Mouse (Mus musculus): ENCODE results near the gene Acvr1b.
A peak's percentile ranks its signal among the peaks of the same experiment; 100 is the strongest.

Gene Acvr1b

DNA sequence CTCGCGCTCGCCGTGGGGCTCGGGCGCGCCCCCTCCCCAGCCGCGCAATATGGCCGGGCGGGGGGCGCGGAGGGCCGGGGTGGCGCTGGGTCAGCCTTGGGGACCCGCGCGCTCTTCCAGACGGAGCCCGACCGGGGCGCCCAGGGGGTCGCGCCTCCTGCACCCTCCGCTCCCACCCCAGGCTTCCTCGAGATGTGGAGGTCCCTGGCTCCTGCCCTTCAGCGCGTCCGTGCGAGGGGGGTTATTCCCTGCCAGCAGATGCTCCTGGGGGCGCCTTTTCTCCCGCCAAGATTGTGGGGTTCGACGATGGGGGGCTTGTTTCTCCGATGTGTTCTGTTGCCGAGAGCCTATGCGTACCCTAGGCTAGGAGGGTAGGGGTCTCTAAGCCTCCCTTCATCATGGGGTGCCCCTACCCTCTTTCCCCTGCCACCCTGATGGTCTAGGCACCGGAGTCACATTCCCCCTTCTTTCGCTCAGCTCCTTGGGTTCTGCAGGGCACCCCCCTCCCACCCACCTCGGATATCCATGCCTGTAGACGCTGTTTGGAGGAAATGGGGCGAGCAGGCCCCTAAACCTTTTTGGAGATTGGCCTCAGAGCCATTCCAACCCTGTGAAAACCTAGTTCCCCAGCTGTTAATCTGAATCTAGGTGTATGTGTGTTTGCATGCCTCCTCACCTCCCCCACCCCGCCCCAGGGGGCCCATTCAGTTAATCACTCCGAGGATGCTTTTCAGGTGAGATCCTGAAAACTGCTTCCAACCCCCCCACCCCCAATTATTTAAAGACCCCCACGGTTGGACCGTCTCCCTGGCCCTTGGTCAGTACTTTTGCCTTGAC, 645 bp downstream of the Acvr1b start:
- no peak for DNase-seq (ENCODE audit: extremely low read depth, low read depth, low spot score)

- no peak for DNase-seq (ENCODE audit: extremely low read depth, low read depth, low spot score)
Measured at GRCm38 (mm10) chr15:101175131-101175460, 1.2 kb downstream of the Acvr1b start.

- no peak for DNase-seq (ENCODE audit: extremely low read depth, low read depth, low spot score)
Measured at GRCm38 (mm10) chr15:101175613-101176283, 1.9 kb downstream of the Acvr1b start.

DNA sequence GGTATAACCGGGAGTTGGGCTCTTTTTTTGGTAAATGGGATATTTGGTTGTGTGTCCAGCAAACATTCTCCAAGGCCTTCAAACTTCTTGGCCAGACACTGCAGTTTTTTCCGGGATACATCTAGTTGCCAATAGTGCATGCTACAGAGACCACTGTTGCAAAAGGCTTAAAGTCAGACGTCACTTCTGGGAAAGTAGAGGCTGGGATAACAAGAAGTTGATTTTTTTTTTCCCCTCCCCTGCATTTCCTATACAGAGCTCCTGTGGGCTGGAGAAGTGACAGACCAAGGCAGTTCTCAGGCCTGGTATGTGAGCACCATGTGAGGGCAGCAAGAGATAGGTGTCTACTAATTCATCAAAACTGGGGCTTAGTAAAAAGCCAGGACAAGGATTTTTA, 2.4 kb downstream of the Acvr1b start:
- no peak for DNase-seq (ENCODE audit: extremely low read depth, low read depth, low spot score)

DNA sequence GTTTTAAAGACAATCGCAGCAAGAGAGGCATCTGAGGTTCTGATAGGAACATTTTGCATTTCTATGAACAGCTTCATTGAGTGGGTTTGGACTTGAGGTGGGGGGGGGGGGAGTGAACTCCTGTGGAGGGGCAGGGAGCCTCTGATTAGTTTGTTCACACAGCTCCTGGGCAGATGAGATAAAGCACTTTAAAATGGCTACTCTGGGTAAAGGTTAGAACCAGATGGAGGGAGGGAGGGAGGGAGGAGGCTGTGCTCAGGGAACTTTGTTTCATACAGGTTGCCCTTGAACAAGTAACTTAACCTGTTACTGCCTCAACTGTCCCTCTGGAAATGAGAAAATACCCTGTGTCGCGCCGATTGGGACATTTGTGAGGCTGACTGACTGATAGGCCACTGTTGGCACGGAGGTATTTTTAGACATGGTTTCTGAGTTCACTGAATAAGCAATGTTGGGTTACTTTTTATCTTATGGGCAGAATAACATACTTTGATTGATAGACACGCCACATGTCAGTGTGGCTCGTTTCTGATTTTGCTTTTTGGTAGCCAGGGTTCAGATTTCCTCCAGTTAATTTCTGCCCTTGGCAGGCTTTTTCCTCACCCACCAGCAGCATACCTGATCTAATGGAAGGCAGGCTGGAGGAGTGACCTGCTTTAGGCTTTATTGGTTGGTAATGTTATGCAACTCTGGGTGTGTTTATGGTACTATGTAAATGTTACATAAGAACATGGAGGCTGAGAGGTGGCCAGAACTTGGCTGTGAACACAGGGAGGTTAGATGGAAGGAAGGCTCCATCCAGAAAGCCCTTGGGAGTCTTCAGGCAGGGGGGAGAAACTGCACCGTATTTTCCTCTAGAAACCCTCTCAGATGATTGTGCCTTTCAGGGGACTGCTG, 3.2 kb downstream of the Acvr1b start:
- DNase-seq (ENCODE audit: extremely low read depth, low read depth, low spot score), result no peak

- no peak for DNase-seq (ENCODE audit: extremely low read depth, low read depth, low spot score)
Measured at GRCm38 (mm10) chr15:101180363-101181105, 6.7 kb downstream of the Acvr1b start.

GRCm38 (mm10) chr15:101181106-101181466, 7.2 kb downstream of the Acvr1b start:
- no peak for DNase-seq (ENCODE audit: extremely low read depth, low read depth, low spot score)

DNA sequence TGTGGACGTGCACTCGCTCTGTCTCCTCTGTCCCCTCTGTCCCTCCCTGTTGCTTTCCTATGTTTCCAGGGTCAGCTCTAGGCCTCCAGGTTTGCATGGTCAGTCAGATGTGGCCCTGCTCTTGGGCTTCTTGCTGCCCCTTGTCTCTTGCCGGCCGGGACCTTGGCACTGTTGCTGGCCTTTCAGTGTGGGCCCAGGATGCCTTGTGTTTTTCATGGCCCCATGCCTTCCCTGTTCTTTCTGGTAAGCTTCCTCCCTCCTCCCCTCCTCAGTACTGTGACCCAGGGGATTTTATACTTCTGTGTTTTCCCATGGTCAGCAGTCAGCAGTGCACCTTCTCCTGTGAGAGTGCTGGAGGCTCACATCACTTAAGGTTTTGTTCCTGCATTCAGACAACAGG, 7.6 kb downstream of the Acvr1b start:
- DNase-seq (ENCODE audit: extremely low read depth, low read depth, low spot score), result no peak

DNA sequence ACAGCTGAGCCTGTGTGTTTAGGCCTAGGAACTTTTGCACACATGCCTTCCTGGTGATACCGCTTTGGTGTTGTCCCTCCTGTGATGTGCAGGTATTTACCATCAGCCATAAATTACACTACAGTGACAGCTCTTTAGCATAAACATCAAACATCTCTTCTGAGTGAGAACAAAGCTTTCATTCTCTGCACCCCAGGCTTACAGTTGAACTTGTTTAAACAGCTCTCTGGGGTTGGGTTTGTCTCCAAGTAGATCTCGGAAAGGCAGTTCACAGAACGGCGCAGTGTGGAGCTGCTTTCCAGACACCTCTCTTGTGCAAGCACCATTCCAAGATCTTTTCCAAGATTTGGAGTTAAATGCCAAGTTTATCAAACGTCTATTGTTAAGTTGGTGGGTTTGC, 8.8 kb downstream of the Acvr1b start:
- DNase-seq (ENCODE audit: extremely low read depth, low read depth, low spot score), result peak; percentile 93

DNA sequence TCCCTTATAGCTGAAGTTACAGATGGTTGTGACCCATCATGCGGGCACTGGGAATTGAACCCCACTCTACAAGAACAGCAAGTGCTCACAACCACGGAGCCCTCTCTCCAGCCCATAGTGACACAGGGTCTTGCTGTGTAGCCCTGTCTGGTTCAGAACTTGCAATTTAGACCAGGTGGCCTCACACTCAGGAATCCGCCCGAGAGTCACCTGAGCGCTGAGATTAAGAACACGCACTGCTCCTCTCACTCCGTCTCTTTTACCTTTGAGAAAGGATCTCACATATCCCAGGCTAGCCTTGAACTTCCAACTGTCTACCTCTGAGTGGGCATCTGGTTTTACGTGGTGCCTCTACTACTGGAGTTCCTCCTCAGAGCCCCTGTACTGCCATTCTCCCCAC, 10.4 kb downstream of the Acvr1b start:
- no peak for DNase-seq (ENCODE audit: extremely low read depth, low read depth, low spot score)

DNA sequence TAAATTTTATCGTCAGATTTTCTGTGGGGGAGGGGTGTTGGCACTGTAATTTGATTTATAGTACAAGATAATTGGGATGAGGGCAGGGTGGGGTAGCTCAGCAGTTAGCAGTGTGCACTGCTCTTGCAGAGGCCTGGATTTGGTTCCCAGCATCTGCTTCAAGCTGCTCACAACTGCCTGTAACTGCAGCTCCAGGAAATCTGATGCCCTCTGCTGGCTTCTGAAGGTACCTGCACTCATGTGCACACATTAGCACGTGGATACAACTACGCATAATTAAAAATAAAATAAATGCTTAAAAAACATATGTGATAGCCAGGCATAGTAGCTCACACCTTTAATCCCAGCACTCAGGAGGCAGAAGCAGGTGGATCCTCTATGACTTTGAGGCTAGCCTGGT, 11.7 kb downstream of the Acvr1b start:
- DNase-seq (ENCODE audit: extremely low read depth, low read depth, low spot score), result no peak

DNA sequence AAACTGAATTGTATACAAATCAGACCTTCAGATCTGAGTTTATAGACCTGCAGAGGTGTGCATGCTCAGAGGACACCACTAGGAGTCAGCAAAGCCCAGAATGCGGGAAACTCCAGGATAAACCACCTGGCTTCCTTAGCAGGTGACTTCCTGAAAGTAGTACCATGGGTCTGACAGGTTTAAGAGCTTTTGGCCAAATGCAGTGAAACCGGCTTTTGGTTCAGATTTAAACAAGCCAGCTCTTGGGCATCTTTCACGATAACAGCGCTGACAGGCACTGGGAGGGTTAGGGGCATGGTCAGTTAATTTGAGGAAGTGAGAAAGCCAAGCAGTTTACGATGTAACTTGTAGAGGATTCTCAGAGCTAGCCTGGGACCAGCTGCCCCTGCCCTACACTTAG, 14.0 kb downstream of the Acvr1b start:
- DNase-seq (ENCODE audit: extremely low read depth, low read depth, low spot score), result no peak

DNA sequence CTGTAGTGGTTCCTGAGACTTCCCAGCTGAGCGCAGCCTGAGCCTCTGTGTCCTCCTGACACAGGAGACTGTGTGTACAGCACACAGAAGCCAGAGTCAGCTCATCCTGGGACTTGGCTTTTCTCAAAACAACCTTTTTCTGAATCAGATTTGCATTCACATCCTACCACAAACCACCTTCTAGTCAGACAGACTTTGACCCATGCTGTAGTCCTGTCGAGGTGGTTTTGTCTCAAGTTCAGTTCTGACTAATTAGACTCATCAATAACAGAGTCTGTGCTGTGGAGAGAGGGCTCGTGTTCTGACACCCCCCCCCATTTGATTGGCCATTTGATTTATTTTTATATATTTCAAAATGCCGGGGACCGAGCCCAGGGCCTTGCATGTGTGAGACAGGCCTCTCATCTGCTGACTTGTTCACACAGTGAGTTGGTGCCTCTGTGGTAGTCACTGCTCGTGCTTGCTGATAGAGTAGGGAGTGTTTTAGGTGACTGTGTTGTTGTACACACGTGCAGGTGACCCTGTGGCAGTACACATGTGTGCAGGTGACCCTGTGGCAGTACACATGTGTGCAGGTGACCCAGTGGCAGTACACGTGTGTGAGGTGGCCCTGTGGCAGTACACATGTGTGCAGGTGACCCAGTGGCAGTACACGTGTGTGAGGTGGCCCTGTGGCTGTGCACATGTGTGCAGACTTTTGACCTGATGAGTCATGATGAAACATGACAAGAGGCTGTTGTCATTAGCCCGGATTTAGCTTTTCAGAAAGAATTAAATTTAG, 16.3 kb downstream of the Acvr1b start:
- DNase-seq (ENCODE audit: extremely low read depth, low read depth, low spot score), result no peak

- DNase-seq (ENCODE audit: extremely low read depth, low read depth, low spot score), result no peak
Measured at GRCm38 (mm10) chr15:101190762-101191150, 16.9 kb downstream of the Acvr1b start.

DNA sequence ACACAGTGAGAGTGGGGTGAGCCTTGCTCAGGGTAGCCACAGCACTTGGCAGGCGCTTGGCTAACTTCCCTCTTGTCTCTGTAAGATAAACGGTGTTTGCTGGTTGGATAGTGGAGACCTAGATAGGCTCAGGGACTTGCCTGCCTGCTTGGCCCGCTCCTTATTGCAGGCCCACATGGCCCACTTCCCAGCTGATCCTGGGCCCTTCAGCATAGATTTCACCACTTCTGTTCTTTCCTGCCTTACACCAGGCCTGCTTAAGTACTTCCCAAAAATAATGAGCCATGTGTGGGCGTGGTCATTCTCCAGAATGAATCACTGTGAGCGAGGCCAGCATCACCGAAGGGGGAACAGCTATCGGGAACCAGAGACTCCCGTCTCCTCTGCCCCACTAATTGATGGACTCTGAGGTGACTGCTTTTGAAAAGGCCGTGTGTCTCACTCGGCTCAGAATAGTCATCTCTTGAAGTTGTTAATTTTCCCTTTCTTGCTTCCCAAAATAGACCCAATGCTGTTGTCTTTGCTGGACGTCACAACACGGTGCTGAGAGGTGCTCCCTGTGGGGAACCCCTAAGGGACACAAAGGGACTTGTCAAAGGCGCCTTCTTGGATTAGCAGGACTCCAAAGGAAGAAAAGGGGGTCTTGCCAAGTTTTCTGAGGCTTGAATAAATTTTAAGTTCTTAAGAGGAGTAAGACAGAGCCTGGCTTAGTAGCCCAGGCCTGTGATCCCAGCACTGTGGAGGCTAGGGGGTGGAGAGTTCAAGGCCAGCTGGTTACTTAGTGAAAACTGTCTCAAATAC, 17.8 kb downstream of the Acvr1b start:
- DNase-seq (ENCODE audit: extremely low read depth, low read depth, low spot score), result peak; percentile 94

- no peak for DNase-seq (ENCODE audit: extremely low read depth, low read depth, low spot score)
Measured at GRCm38 (mm10) chr15:101192260-101192640, 18.4 kb downstream of the Acvr1b start.

DNA sequence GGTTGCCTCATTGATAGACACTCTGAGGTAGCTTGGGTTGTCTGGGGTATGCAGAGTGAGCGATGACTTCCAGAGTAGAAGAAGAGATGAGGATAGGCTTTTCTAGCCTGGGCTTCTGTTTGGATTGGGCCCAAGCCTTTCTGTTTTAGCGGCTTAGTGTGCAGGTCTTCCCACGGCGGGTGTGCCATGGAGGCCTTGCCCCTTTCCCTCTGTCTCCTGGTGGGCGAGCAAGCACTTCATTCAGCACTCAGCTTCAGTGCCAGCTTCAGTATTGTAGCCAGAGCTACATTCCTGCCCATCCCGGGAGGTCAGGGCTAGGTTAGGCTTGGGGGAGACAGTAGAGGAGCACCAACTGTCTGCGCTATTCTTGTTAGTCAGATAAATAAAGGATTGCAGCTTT, 18.8 kb downstream of the Acvr1b start:
- no peak for DNase-seq (ENCODE audit: extremely low read depth, low read depth, low spot score)

DNA sequence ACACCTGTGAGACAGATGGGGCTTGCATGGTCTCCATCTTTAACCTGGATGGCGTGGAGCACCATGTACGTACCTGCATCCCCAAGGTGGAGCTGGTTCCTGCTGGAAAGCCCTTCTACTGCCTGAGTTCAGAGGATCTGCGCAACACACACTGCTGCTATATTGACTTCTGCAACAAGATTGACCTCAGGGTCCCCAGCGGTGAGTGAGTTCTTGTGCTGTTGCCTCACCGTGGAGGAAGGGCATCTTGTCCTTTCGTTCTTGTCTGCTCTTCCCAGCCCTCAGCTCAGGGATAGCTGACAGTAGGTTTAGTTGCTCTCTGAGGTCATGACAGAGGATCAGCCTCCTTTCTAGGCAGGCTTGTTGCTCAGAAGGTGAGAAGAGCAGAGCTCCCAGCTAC, 20.1 kb downstream of the Acvr1b start:
- no peak for DNase-seq (ENCODE audit: extremely low read depth, low read depth, low spot score)

- DNase-seq (ENCODE audit: extremely low read depth, low read depth, low spot score), result no peak
Measured at GRCm38 (mm10) chr15:101194951-101195823, 21.3 kb downstream of the Acvr1b start.
